Mouse (Mus musculus) G1E (cell line): ENCODE results near the gene Cd81. TPM values are rescaled to one million over a fixed set of nuclear protein-coding genes. Genes with fewer than 3 reads are reported as not detected.

Source experiments
- ATAC-seq: 2 replicates; pipeline ENCODE4 v1.8.0; 2016; ENCODE audit warnings: mild to moderate bottlenecking; ENCODE audit not compliant: insufficient number of reproducible peaks, poor library complexity, low FRiP score, severe bottlenecking; ENCODE audit errors: extremely low read depth
- DNase-seq: peaks from one replicate; pipeline ENCODE4 v3.0.0; 2012; ENCODE audit warnings: low spot score
- H3K27me3 ChIP-seq: 2 replicates; pipeline ENCODE4 v1.6.1; 2012; ENCODE audit warnings: mild to moderate bottlenecking, low read length, inconsistent platforms; ENCODE audit not compliant: insufficient read depth
- H3K36me3 ChIP-seq: replicated peaks from 2 replicates; pipeline ENCODE3; 2012; ENCODE audit warnings: mild to moderate bottlenecking, inconsistent platforms
- H3K4me1 ChIP-seq: 2 replicates; pipeline ENCODE4 v1.6.1; 2012; ENCODE audit warnings: low read depth, low read length, inconsistent platforms, mixed read lengths; ENCODE audit not compliant: insufficient read depth
- H3K4me3 ChIP-seq: 2 replicates; pipeline ENCODE4 v1.5.1; 2012; ENCODE audit warnings: low read depth, mild to moderate bottlenecking, inconsistent platforms, low read length, moderate library complexity, mixed read lengths
- H3K9me3 ChIP-seq: replicated peaks from 2 replicates; pipeline ENCODE4 v1.6.1; 2012; ENCODE audit warnings: inconsistent platforms
- CTCF ChIP-seq: IDR thresholded peaks from 2 replicates; pipeline ENCODE4 v1.5.1; 2012; ENCODE audit warnings: low read depth, low read length, inconsistent platforms, mixed read lengths
- GATA1 ChIP-seq: IDR thresholded peaks from 2 replicates; pipeline ENCODE4 v1.6.1; 2012; ENCODE audit warnings: borderline replicate concordance, low read length, inconsistent platforms, mixed read lengths
- GATA2 ChIP-seq: IDR thresholded peaks from 2 replicates; pipeline ENCODE4 v1.6.1; 2012; ENCODE audit warnings: low read depth, low read length, inconsistent platforms, borderline replicate concordance
- POLR2AphosphoS5 ChIP-seq: IDR thresholded peaks from 2 replicates; pipeline ENCODE4 v1.6.1; 2012; ENCODE audit warnings: low read depth, low read length, inconsistent platforms; ENCODE audit not compliant: insufficient replicate concordance
- TAL1 ChIP-seq: conservative IDR thresholded peaks from 2 replicates; pipeline ENCODE4 v1.6.1; 2012; ENCODE audit warnings: low read depth, low read length, inconsistent platforms, mixed read lengths
- polyA plus RNA-seq: library from polyadenylated mRNA; stranded (reverse); fragments of >175 nt; gene quantifications from 2 replicates; pipeline ENCODE4 v1.2.3, GENCODE M21; 2012
- total RNA-seq, 2 experiments: library from RNA; stranded (forward) in 1 of 2; stranded (reverse) in 1 of 2; fragments of 200-1000 nt in 1 of 2; fragments of >200 nt in 1 of 2; fragmentation: Nextera tagmentation in 1 of 2; gene quantifications; 2 replicates each; pipeline ENCODE4 v1.2.3; 2014 to 2017

Gene Cd81
- total and polyA plus RNA-seq, 3 experiments, result 187 to 192 (median 191) TPM

DNA sequence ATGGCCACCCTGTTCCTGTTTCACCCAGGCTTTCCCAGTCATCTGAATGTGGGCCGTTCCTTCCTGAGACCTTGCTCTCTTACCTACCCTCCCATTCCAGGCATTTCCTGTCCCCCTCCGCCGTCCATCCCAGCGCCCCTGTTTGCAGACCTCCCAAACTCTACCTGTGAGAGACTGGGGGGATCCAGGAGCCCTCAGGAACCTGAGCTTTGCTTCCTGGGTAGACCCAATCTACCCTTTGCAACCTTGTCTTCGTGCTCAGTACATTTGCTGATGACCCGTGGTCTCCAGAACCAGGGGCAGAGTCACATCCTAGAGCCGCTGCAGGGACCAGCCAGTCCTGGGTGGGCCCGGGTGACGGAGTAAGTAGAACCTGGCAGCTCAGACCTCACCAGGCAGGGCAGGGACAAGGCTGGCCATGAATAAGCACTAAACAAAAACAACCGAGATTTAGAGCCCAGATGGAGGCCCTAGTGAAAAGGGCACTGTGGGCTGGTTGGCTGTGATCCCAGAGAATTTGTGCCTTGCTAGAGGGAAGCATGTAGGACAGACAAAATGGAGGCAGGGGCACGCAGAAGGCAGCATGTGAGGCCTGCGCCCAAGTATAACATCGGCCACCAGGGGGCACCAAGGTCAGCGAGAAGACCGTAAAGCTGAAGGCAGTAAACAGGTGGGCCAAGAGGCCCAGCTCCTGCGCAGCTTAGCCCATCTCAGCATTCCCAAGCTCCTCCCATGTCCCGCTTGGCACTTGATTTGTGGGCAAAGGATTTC, 44.8 kb upstream of the Cd81 start:
- ATAC-seq, result peak; percentile 11; the same call in 1 of the 2 replicates
- no peaks in the 10 kb centered on the region for H3K9me3 ChIP-seq
- DNase-seq, result peak; percentile 51
- H3K4me1 ChIP-seq, result peaks cover 95% of the 10 kb centered on the region
- H3K27me3 ChIP-seq, result no peaks in the 10 kb centered on the region
- TF ChIP-seq POLR2AphosphoS5 (no peak; the same call in 1 of the 2 replicates), CTCF (peak; percentile 79)
- peak overlapping the region; percentile 80 for H3K4me3 ChIP-seq
- peaks cover 70% of the 10 kb centered on the region for H3K36me3 ChIP-seq

DNA sequence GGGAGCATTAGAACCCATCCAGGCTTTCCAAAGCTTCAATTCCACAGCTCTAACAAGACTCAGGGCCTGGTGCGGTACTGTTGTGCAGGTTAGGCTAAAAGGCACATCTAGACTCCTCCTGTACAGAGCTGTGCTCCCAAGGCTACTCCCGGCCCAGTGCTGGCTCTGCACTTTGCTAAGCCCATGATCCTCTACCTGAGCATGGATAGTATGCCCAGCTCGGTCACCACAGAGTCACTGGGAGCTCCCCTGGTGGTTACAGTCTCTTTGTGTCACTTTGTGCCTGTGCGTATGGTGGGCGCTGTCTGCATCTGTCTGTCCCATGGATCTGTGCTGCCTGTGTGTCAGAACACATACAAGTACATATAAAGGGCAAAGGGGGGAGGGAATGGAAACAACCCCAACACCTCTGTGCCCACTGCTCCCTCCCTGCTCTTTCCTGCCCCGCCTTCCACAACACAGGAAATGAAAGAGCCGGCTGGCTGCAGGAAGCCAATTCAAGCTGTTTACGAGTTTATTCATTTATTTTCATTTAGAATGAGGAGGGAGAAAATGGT, 44.1 kb upstream of the Cd81 start:
- peaks cover 77% of the 10 kb centered on the region for H3K36me3 ChIP-seq
- no peak for TF ChIP-seq GATA1
- H3K9me3 ChIP-seq, result no peaks in the 10 kb centered on the region
- H3K27me3 ChIP-seq, result no peaks in the 10 kb centered on the region
- peaks cover 95% of the 10 kb centered on the region for H3K4me1 ChIP-seq
- DNase-seq (no peak), ATAC-seq (no peak)
- peak overlapping the region; percentile 80 for H3K4me3 ChIP-seq

DNA sequence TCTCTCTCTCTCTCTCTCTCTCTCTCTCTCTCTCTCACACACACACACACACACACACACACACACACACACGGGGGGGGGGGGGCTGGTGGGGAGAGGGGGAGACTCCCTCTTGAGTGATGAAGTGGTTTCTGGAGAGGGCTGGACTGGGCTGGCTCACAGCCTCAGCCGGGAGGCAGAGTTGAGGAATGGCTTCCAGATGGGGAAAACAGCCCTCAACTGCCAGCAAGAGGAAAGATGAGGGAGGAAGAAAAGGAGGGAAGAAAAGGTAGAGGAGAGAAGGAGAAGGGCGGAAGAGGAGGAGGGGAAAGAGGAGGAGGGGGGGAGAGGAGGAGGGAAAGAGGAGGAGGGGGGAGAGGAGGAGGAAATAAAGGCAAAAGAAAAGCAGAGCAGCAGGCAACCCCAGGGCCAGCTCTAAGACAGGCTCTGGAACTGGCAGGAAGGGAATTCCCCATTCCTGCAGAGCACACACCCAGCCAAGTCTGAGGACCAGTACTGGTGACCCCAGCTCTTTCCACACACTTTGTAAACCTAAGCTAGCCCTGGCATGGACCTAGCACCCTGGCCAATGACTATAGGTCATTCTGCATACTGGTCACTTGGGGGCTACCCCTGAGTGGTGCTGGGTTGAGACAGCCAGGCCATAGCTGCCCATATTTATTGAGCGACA, 43.4 kb upstream of the Cd81 start:
- Histone ChIP-seq H3K36me3 (peaks cover 84% of the 10 kb centered on the region), H3K4me3 (peak overlapping the region; percentile 80; the same call in 1 of the 2 replicates), H3K4me1 (peaks cover 95% of the 10 kb centered on the region), H3K27me3 (no peaks in the 10 kb centered on the region), H3K9me3 (no peaks in the 10 kb centered on the region)
- ATAC-seq (no peak), DNase-seq (no peak)
- no peak for TF ChIP-seq CTCF
- no peak for TF ChIP-seq TAL1
- TF ChIP-seq POLR2AphosphoS5, result no peak
- TF ChIP-seq GATA1, result no peak
- no peak for TF ChIP-seq GATA2

DNA sequence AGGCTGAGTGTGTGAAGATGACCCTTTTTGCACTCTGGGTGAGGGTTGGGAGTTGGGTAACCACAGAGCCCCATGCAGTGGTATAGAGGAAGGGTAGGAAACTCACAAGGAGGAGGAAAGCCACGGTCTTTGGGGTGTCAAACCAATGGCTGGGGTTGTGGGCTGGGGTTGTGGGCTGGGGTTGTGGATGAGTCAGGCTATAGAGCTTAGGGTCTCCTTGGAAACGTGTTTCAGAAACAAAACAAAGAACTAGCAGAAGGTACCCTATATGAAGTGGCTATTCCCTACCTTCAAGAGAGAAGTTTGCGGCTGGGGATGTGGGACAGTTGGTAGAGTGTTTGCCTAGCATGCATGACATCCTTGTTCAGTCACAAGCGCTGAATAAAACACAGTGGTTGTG, 42.5 kb upstream of the Cd81 start:
- Histone ChIP-seq H3K4me1 (peaks cover 95% of the 10 kb centered on the region), H3K4me3 (no peak overlapping the region), H3K9me3 (no peaks in the 10 kb centered on the region), H3K36me3 (peaks cover 92% of the 10 kb centered on the region), H3K27me3 (no peaks in the 10 kb centered on the region)
- no peak for DNase-seq
- no peak for TF ChIP-seq GATA2
- no peak for TF ChIP-seq CTCF
- no peak for TF ChIP-seq POLR2AphosphoS5
- no peak for TF ChIP-seq TAL1
- no peak for TF ChIP-seq GATA1
- ATAC-seq, result no peak

DNA sequence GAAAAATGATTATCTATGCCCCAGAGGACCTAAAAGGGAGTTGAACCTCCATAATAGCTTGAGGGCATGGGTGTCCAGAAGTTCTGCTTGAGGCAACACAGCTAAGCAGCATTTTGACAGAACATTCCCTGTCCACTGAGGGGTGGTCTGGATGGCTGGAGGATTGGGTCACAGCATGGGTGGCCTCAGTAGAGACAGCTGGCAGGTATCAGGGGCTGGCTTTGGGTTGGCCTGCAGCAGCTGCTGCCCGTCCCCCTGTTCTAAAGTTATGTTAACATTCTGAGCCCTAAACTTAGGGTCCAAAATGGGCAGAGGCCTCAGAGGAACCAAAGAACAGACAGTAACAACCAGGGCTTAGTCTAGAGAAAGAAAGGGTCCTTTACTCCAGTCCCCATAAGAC, 41.3 kb upstream of the Cd81 start:
- ATAC-seq, result no peak
- TF ChIP-seq GATA1 (no peak), CTCF (no peak), TAL1 (no peak), GATA2 (no peak), POLR2AphosphoS5 (no peak)
- Histone ChIP-seq H3K27me3 (no peaks in the 10 kb centered on the region), H3K36me3 (peaks cover 99% of the 10 kb centered on the region), H3K9me3 (no peaks in the 10 kb centered on the region), H3K4me1 (peaks cover 95% of the 10 kb centered on the region), H3K4me3 (no peak overlapping the region)
- no peak for DNase-seq

DNA sequence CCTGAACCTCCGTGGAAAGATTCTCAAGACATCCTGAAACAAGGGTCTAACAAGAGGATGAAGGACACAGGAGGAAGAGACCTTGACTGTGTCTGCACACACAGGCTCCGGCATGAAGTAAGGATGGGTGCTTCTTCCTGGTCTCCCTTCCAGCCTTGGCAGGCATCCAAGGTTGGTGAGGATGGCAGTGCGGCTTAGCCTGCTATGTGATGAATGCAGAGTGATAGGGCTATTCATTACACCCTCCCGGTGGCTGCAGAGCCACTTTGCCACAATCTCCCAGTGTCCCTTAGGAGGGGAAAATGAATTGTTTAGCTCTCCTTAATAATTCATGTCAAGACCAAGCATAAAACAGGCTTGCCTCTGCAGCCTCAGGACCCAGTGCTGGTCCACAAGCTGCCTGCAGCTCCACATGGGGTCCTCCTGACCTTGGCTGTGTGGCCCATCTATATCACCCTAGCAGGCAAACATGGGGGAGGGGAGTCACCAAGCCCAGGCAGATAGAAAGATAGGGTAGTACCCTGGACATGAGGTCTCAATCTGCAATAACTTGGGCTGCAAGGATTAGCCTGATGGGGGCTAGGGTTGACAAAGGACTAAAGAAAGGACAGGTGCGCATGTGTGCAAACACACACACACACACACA, 40.2 kb upstream of the Cd81 start:
- Histone ChIP-seq H3K27me3 (no peaks in the 10 kb centered on the region), H3K9me3 (no peaks in the 10 kb centered on the region), H3K36me3 (peaks cover 99% of the 10 kb centered on the region), H3K4me3 (no peak overlapping the region), H3K4me1 (peaks cover 95% of the 10 kb centered on the region)
- ATAC-seq, result no peak
- DNase-seq, result no peak
- TF ChIP-seq TAL1, result no peak
- no peak for TF ChIP-seq GATA1
- 0 out of 2 replicates have a peak, but pooled peaks have one; percentile 35 for TF ChIP-seq POLR2AphosphoS5
